Mouse (Mus musculus): Measurements from ENCODE around the gene Esr2. TPM values are rescaled to one million over a fixed set of nuclear protein-coding genes. Genes with fewer than 3 reads are reported as not detected.

The Esr2 gene
- total RNA-seq, 2 experiments from 2014 or later, result 0.08 to 0.13 TPM

GRCm38 (mm10) chr12:76071935-76072849 lies 104.9 kb downstream of the Esr2 start:
- intact Hi-C loops (cut with DNase I), result no loop called here
- DNase-seq, result no peak
- peak overlapping the region; percentile 15 for H3K4me3 ChIP-seq
- TF ChIP-seq CTCF (IDR thresholded peaks at IDR 0.05), result no peak
- peak overlapping the region; percentile 46; the same call in 1 of the 2 replicates for H3K27ac ChIP-seq

Other genes starting within 250 kb of the Esr2 start
- gene Tex21, start 69.5 kb upstream of the Esr2 start, total RNA-seq (2021), result not detected
- gene Mthfd1, start 78.0 kb upstream of the Esr2 start, total RNA-seq (2021), result 10 to 100 TPM; 30.1 to 37.8 TPM
- under 1 TPM; 0.31 to 0.48 TPM for gene Akap5, start 147.6 kb upstream of the Esr2 start, total RNA-seq (2021)
- gene Zbtb25, start 192.3 kb upstream of the Esr2 start, total RNA-seq (2021), result 1 to 10 TPM; 6.5 to 7.2 TPM
- 1 to 10 TPM; 3.6 to 4.3 TPM for gene Zbtb1, start 193.0 kb upstream of the Esr2 start, total RNA-seq (2021)
- gene Hspa2, start 226.9 kb upstream of the Esr2 start, total RNA-seq (2021), result 1 to 10 TPM; 6.9 to 7.0 TPM
- gene Ppp1r36, start 240.3 kb upstream of the Esr2 start, total RNA-seq (2021), result not detected